Mouse (Mus musculus) spleen, adult 18-20 months (tissue): ENCODE data around the gene Ccdc69.

ENCODE experiments used
- DNase-seq, 2 experiments: peaks; one replicate each; pipeline ENCODE4 v3.0.0; 2022; ENCODE audit warnings: mixed read lengths in 2 of 2

Ccdc69 gene

GRCm38 (mm10) chr11:55005684-55006083 is 72.2 kb downstream of the Ccdc69 start:
- DNase-seq: no peak

- DNase-seq: no peak
Measured at GRCm38 (mm10) chr11:55004970-55005502, 72.9 kb downstream of the Ccdc69 start.
